Mouse (Mus musculus) midbrain, embryonic 10.5 days (tissue): ENCODE measurements around the gene Triap1. TPM values are rescaled to one million over a fixed set of nuclear protein-coding genes. Genes with fewer than 3 reads are reported as not detected.
A peak's percentile ranks its signal among the peaks of the same experiment; 100 is the strongest.
"Not testable (repeated sequence)": the region's sequence is repeated elsewhere in the genome, so short reads cannot be mapped to it uniquely, and the experiment has no call there.

Experiments used
- DNase-seq: peaks from one replicate; pipeline ENCODE4 v3.0.0-alpha.2; 2017; ENCODE audit warnings: low spot score
- H3K27ac ChIP-seq: fragments of 300-500 bp; sonication (generic); replicated peaks from 2 replicates; pipeline ENCODE4 v1.5.1; 2016; ENCODE audit warnings: mild to moderate bottlenecking
- H3K27me3 ChIP-seq: fragments of 300-500 bp; sonication (generic); 2 replicates; pipeline ENCODE4 v1.6.1; 2016; ENCODE audit warnings: low read depth, mild to moderate bottlenecking; ENCODE audit not compliant: poor library complexity, severe bottlenecking
- H3K36me3 ChIP-seq: fragments of 300-500 bp; sonication (generic); 2 replicates; pipeline ENCODE4 v1.6.1; 2016; ENCODE audit warnings: mild to moderate bottlenecking, moderate library complexity
- H3K4me1 ChIP-seq: fragments of 300-500 bp; sonication (generic); 2 replicates; pipeline ENCODE4 v1.6.1; 2016
- H3K4me3 ChIP-seq: fragments of 300-500 bp; sonication (generic); 2 replicates; pipeline ENCODE4 v1.5.1; 2016; ENCODE audit warnings: mild to moderate bottlenecking, moderate library complexity
- H3K9me3 ChIP-seq: fragments of 300-500 bp; sonication (generic); replicated peaks from 2 replicates; pipeline ENCODE4 v1.6.1; 2016; ENCODE audit warnings: mild to moderate bottlenecking
- WGBS: fragments of 180-500 bp; shearing (Covaris S2); methylation state at CpG from one replicate; pipeline ENCODE4 v1.1.7; 2016; 5-methylcytosine and 5-hydroxymethylcytosine counted together
- polyA plus RNA-seq: library from polyadenylated mRNA; unstranded; fragments of >200 nt; fragmentation: Nextera tagmentation; extraction: Ambion mirVana; gene quantifications from 2 replicates; pipeline ENCODE4 v1.2.1, GENCODE M21; 2016

The Triap1 gene
- polyA plus RNA-seq, 1 experiment from 2014 or later, result 60.8 TPM

DNA sequence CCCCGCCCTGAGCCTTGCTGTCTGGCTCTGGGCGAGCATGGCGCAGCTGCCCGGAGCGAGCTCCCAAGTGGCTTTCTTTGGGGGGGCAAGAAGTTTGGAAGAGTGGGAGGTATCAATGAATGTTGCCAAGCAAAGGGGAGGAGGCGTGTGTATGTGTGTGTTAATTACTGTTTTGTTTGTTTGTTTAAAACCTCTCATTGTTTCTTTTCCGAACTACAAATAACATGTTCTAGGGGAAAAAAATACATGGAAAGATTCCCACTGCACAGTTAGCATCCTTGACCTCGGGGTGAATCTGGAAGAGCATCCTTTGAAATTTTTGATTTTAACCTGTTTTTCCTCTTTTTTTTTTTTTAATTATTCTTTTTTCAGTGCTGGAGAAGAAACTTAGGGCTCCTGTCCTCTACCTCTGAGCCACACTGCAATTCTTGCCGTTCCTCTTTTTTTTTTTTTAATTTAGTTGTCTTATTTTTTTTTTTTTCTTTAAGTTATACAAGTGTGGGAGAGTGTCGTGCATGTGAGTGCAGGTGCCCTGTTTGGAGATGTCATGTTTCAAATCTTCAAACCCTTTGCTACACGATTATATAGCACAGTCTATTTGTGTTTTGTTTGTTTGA is 33.3 kb downstream of the Triap1 start:
- Histone ChIP-seq H3K4me1 (peaks cover 50% of the 10 kb centered on the region), H3K27me3 (no peaks in the 10 kb centered on the region), H3K9me3 (no peaks in the 10 kb centered on the region), H3K27ac (peak overlapping the region; percentile 92), H3K4me3 (peak overlapping the region; percentile 47), H3K36me3 (no peaks in the 10 kb centered on the region)
- WGBS, result 13% methylated on average over 11 of the region's 11 CpGs
- no peak for DNase-seq

DNA sequence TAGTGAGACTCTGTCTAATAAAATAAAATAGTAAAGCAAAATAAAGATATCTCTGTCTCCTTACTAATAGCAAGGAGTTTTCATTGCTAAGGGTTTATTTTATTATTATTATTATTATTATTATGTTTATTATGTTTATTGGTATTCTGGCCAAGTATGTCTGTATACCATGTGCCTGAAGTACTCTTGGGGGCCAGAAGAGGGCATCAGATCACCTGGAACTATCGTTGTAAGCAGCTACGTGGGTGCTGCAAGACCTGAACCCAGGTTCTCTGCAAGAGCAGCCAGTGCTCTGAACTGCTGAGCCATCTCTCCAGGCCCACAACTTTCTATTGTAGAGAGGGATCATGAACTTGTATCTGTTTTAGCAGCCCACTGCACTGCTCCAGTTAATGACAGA is 34.4 kb downstream of the Triap1 start:
- Histone ChIP-seq H3K27me3 (no peaks in the 10 kb centered on the region), H3K4me1 (peaks cover 45% of the 10 kb centered on the region), H3K9me3 (no peaks in the 10 kb centered on the region), H3K36me3 (no peaks in the 10 kb centered on the region), H3K27ac (peak overlapping the region; percentile 92), H3K4me3 (no peak overlapping the region)
- 87% methylated on average over 2 of the region's 2 CpGs for WGBS
- DNase-seq, result no peak

DNA sequence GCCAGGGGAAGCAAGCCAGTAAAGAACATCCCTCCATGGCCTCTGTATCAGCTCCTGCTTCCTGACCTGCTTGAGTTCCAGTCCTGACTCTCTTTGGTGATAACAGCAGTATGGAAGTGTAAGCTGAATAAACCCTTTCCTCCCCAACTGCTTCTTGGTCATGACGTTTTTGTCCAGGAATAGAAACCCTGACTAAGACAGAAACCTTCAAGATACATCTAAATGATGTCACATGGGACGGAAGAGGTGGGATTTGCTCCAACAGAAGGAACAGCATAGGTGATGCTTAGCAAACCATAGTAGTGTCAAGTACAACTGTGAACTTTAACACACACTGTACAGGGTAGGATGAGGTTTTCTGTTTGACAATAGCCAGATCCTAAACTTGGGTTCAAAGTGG is 37.9 kb downstream of the Triap1 start:
- H3K27ac ChIP-seq, result peak overlapping the region; percentile 59; the same call in 1 of the 2 replicates
- not testable (repeated sequence) for H3K9me3 ChIP-seq, H3K27me3 ChIP-seq, H3K4me3 ChIP-seq, H3K36me3 ChIP-seq, DNase-seq
- peaks cover 13% of the 10 kb centered on the region for H3K4me1 ChIP-seq
- WGBS, result 78% methylated on average over 2 of the region's 2 CpGs

DNA sequence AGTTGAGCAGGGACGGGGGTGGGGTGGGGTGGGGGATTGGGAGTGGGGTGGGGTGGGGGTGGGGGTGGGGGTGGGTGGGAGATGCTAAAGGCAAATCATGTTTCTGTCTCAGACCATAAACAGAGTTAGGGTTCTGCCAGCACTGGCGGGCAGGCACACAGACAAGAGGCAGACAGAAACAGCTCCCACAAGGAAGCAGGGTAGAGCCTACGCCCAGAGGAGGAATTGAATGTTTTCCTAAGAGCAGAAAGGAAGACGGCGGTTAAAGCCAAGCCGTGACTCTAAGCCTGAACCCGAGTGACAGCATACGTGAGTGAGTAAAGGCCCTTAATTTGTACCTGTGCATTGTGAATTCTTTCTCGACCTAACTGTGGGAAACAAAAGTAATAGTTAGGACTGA is 50.9 kb downstream of the Triap1 start:
- no peaks in the 10 kb centered on the region for H3K9me3 ChIP-seq
- H3K4me3 ChIP-seq, result no peak overlapping the region
- peak overlapping the region; percentile 96 for H3K27ac ChIP-seq
- no peaks in the 10 kb centered on the region for H3K27me3 ChIP-seq
- H3K36me3 ChIP-seq, result no peaks in the 10 kb centered on the region
- peaks cover 65% of the 10 kb centered on the region for H3K4me1 ChIP-seq
- 45% methylated on average over 9 of the region's 9 CpGs for WGBS
- no peak for DNase-seq

DNA sequence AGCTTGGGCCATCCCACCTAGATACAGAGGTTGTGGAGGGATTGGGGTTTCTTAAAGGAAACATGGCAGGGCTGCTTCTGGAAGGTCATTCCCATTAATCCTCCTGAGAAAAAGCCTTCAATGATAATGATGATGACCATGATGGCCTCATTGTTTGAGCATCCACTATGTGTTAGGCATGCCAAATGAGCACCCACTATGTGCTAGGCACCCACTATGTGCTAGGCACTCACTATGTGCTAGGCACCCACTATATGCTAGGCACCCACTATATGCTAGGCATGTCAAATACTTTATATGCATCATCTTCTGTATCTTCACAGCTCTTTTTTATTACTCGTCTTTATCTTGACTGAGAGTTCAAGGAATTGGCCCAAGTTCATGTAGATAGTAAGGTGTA is 51.9 kb downstream of the Triap1 start:
- H3K27me3 ChIP-seq, result no peaks in the 10 kb centered on the region
- H3K4me3 ChIP-seq, result no peak overlapping the region
- H3K36me3 ChIP-seq, result no peaks in the 10 kb centered on the region
- 93% methylated on average over 1 of the region's 1 CpGs for WGBS
- H3K9me3 ChIP-seq, result no peaks in the 10 kb centered on the region
- peak overlapping the region; percentile 96 for H3K27ac ChIP-seq
- peaks cover 75% of the 10 kb centered on the region for H3K4me1 ChIP-seq
- no peak for DNase-seq

Other genes starting within 250 kb of the Triap1 start
- gene Gm10401, start 242.9 kb upstream of the Triap1 start, polyA plus RNA-seq, result 23.5 and 25.4 TPM in 2 replicates
- 60.0 and 65.2 TPM in 2 replicates for gene Acads, start 221.9 kb upstream of the Triap1 start, polyA plus RNA-seq
- 66.7 and 68.7 TPM in 2 replicates for gene Unc119b, start 206.2 kb upstream of the Triap1 start, polyA plus RNA-seq
- 56.5 and 69.5 TPM in 2 replicates for gene Mlec, start 183.0 kb upstream of the Triap1 start, polyA plus RNA-seq
- gene Cabp1, start 146.8 kb upstream of the Triap1 start, polyA plus RNA-seq, result 1.2 and 1.3 TPM in 2 replicates
- 104 and 113 TPM in 2 replicates for gene Pop5, start 105.4 kb upstream of the Triap1 start, polyA plus RNA-seq
- 133 and 134 TPM in 2 replicates for gene Rnf10, start 68.3 kb upstream of the Triap1 start, polyA plus RNA-seq
- 57.3 and 61.1 TPM in 2 replicates for gene Coq5, start 61.6 kb upstream of the Triap1 start, polyA plus RNA-seq
- gene Dynll1, start 40.2 kb upstream of the Triap1 start, polyA plus RNA-seq, result 1,606 and 1,767 TPM in 2 replicates
- gene Srsf9, start 14.0 kb upstream of the Triap1 start, polyA plus RNA-seq, result 396 and 421 TPM in 2 replicates
- 36.9 and 41.3 TPM in 2 replicates for gene Gatc, start within 50 bp of the Triap1 start, polyA plus RNA-seq
- gene Cox6a1, start 7.8 kb downstream of the Triap1 start, polyA plus RNA-seq, result 861 and 874 TPM in 2 replicates
- gene Msi1, start 88.4 kb downstream of the Triap1 start, polyA plus RNA-seq, result 190 and 232 TPM in 2 replicates
- gene Pla2g1b, start 125.0 kb downstream of the Triap1 start, polyA plus RNA-seq, result 0.41 and 0.62 TPM in 2 replicates
- 15.2 and 17.0 TPM in 2 replicates for gene Sirt4, start 143.5 kb downstream of the Triap1 start, polyA plus RNA-seq
- 27.9 and 28.9 TPM in 2 replicates for gene Pxn, start 165.5 kb downstream of the Triap1 start, polyA plus RNA-seq
- gene Rplp0, start 218.2 kb downstream of the Triap1 start, polyA plus RNA-seq, result 1,126 and 1,338 TPM in 2 replicates
- gene Gcn1l1, start 224.0 kb downstream of the Triap1 start, polyA plus RNA-seq, result 52.5 and 61.2 TPM in 2 replicates